Comparison of ENCODE assay signal across 26 mouse cellular contexts in the genomic region with DNA sequence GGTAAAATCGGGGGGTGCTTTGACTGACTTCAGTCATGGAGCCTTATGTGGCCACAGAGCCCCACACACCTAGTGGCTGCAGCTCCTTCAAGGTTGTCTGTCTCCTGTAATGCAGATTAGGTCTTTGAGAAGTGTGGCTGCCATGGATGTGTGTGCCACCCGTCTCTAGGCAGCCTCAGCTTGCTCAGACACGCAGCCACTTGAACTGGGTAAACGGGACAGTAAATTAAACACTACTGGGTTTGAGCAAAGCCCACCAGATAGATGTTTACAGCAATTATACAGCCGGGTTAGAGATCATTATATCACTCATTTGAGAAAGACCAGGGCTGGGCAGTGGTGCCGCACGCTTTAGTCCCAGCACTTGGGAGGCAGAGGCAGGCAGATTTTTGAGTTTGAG. TPM values are rescaled to one million over a fixed set of nuclear protein-coding genes. Genes with fewer than 3 reads are reported as not detected.
DNase-seq lines count a peak whose midpoint lies in the region; ATAC-seq and TF ChIP-seq lines count a peak whose summit lies in the region.
"Had no signal": no experiment of that assay in that cellular context is flagged by ENCODE, and none has a peak within 500 bp of the region (broad histone marks: within the 10 kb centered on the region; RNA-seq: fewer than 3 reads in every experiment).

No protein-coding gene starts in this region.

- peak overlapping the region; percentile 48 for H3K4me3 ChIP-seq in heart, adult 2 months
- peak overlapping the region; percentile 67 for H3K4me3 ChIP-seq in heart, embryonic 13.5 days
- H3K4me3 ChIP-seq in lung, embryonic 14.5 days (ENCODE audit: low read depth, low read length) = no peak overlapping the region
- H3K4me3 ChIP-seq in heart, postnatal 0 days (ENCODE audit: low read depth, low read length) = peak overlapping the region; percentile 60
- H3K4me3 ChIP-seq: embryonic facial prominence, embryonic 15.5 days; erythroblast, embryonic 14.5 days; forebrain, embryonic 10.5 days; gastrocnemius, adult 2 months; hindbrain, embryonic 12.5 days had no signal

- intact Hi-C loops in heart, adult 2 months (cut with DNase I) = loop anchor here (2.0 kb wide), 1 partner anchor 62 kb away; no protein-coding TSS in a partner anchor
- intact Hi-C loops in heart, postnatal 14 days (cut with DNase I) = loop anchor here (5.0 kb wide), 1 partner anchor 67 kb away; no protein-coding TSS in a partner anchor

- H3K4me2 ChIP-seq in heart, embryonic 13.5 days = peak overlapping the region; percentile 73
- no peak overlapping the region for H3K4me2 ChIP-seq in lung, embryonic 14.5 days
- H3K4me2 ChIP-seq in heart, postnatal 0 days (ENCODE audit: low read depth, low read length) = peak overlapping the region; percentile 66
- H3K4me2 ChIP-seq: embryonic facial prominence, embryonic 15.5 days; hindbrain, embryonic 12.5 days had no signal

- TF ChIP-seq EP300 in heart, adult 2 months (IDR thresholded peaks at IDR 0.05; ENCODE audit: insufficient read depth, low read depth, low read length) = no peak
- TF ChIP-seq EP300 in heart, postnatal 0 days (IDR thresholded peaks at IDR 0.05; ENCODE audit: low read depth) = no peak

- TF ChIP-seq CTCF in heart, adult 2 months (IDR thresholded peaks at IDR 0.05) = no peak
- no peak for TF ChIP-seq CTCF in lung, embryonic 14.5 days (IDR thresholded peaks at IDR 0.05; ENCODE audit: low read depth)
- no peak for TF ChIP-seq CTCF in heart, postnatal 0 days (IDR thresholded peaks at IDR 0.05; ENCODE audit: low read depth)

- no peaks in the 10 kb centered on the region for H3K9me3 ChIP-seq in heart, embryonic 13.5 days
- no peaks in the 10 kb centered on the region for H3K9me3 ChIP-seq in lung, embryonic 14.5 days (ENCODE audit: low read depth, low read length)
- H3K9me3 ChIP-seq in heart, postnatal 0 days (replicated peaks; ENCODE audit: control insufficient read depth, low read length) = no peaks in the 10 kb centered on the region
- H3K9me3 ChIP-seq: embryonic facial prominence, embryonic 15.5 days; forebrain, embryonic 10.5 days; hindbrain, embryonic 12.5 days had no signal

- no peak for TF ChIP-seq POLR2A in heart, adult 2 months (IDR thresholded peaks at IDR 0.05; ENCODE audit: insufficient read depth, low read depth, low read length)

- peak in 1 of 2 experiments; percentile 6 for DNase-seq in heart, adult 2 months
- DNase-seq in heart, postnatal 14 days = no peak
- no peak for DNase-seq in heart, adult 18-20 months
- DNase-seq in lung, embryonic 14.5 days = no peak
- DNase-seq in lung, postnatal 25 days (ENCODE audit: low spot score) = no peak
- no peak for DNase-seq in heart, postnatal 0 days (ENCODE audit: low spot score)
- no peak for DNase-seq in left cerebral cortex, adult 18-20 months (ENCODE audit: low spot score in 2 of 2)
- DNase-seq: adrenal gland, postnatal 10 days; cerebellum, adult 11 months; cerebellum, adult 8-10 months; cerebellum, postnatal 14 days; embryo, embryonic 11 days; gastrocnemius, adult 2 months; gastrocnemius, postnatal 25 days had no signal

- 72% methylated on average over 7 of the region's 7 CpGs for WGBS in heart, adult 2 months
- whole genome bisulfite sequencing in heart, embryonic 13.5 days = 42% methylated on average over 7 of the region's 7 CpGs
- WGBS in lung, embryonic 14.5 days = 60% methylated on average over 7 of the region's 7 CpGs
- WGBS in heart, postnatal 0 days = 40% methylated on average over 7 of the region's 7 CpGs

- H3K9ac ChIP-seq in heart, adult 2 months (ENCODE audit: low read depth, low read length) = peak overlapping the region; percentile 70
- peak overlapping the region; percentile 93 for H3K9ac ChIP-seq in heart, embryonic 13.5 days
- no peak overlapping the region for H3K9ac ChIP-seq in lung, embryonic 14.5 days
- peak overlapping the region; percentile 73 for H3K9ac ChIP-seq in heart, postnatal 0 days (replicated peaks; ENCODE audit: low read depth, low read length)
- H3K9ac ChIP-seq: embryonic facial prominence, embryonic 15.5 days; hindbrain, embryonic 12.5 days had no signal

- no peaks in the 10 kb centered on the region for H3K27me3 ChIP-seq in heart, adult 2 months (ENCODE audit: control insufficient read depth, insufficient read depth, low read length)
- 0 out of 2 replicates have a peak, but pooled peaks cover 7% of the 10 kb centered on the region for H3K27me3 ChIP-seq in heart, embryonic 13.5 days (replicated peaks)
- H3K27me3 ChIP-seq in lung, embryonic 14.5 days (ENCODE audit: insufficient read depth, low read length) = no peaks in the 10 kb centered on the region
- no peaks in the 10 kb centered on the region for H3K27me3 ChIP-seq in heart, postnatal 0 days (ENCODE audit: control insufficient read depth, insufficient read depth, low read length)
- H3K27me3 ChIP-seq: embryonic facial prominence, embryonic 15.5 days; hindbrain, embryonic 12.5 days had no signal

- peaks cover 4% of the 10 kb centered on the region; the same call in 1 of the 2 replicates for H3K4me1 ChIP-seq in heart, adult 2 months (ENCODE audit: control insufficient read depth, insufficient read depth, low read length)
- peaks cover 89% of the 10 kb centered on the region for H3K4me1 ChIP-seq in heart, embryonic 13.5 days
- 0 out of 2 replicates have a peak, but pooled peaks cover 6% of the 10 kb centered on the region for H3K4me1 ChIP-seq in lung, embryonic 14.5 days (ENCODE audit: insufficient read depth)
- peaks cover 35% of the 10 kb centered on the region for H3K4me1 ChIP-seq in heart, postnatal 0 days (ENCODE audit: control insufficient read depth, insufficient read depth)

- H3K79me2 ChIP-seq in heart, adult 2 months (replicated peaks; ENCODE audit: control insufficient read depth, insufficient read depth, low read length) = no peaks in the 10 kb centered on the region

- H3K36me3 ChIP-seq in heart, adult 2 months (ENCODE audit: control insufficient read depth, insufficient read depth, low read length) = peaks cover 21% of the 10 kb centered on the region
- peaks cover 36% of the 10 kb centered on the region for H3K36me3 ChIP-seq in heart, embryonic 13.5 days
- peaks cover 26% of the 10 kb centered on the region for H3K36me3 ChIP-seq in lung, embryonic 14.5 days (ENCODE audit: insufficient read depth)
- H3K36me3 ChIP-seq in heart, postnatal 0 days (replicated peaks; ENCODE audit: control insufficient read depth, insufficient read depth, low read length) = peaks cover 20% of the 10 kb centered on the region

- H3K27ac ChIP-seq in heart, adult 2 months = peak overlapping the region; percentile 88
- peak overlapping the region; percentile 99 for H3K27ac ChIP-seq in heart, embryonic 13.5 days (replicated peaks)
- peak overlapping the region; percentile 37; the same call in 1 of the 2 replicates for H3K27ac ChIP-seq in lung, embryonic 14.5 days (ENCODE audit: low read depth)
- H3K27ac ChIP-seq in heart, postnatal 0 days (ENCODE audit: low read depth) = peak overlapping the region; percentile 98
- H3K27ac ChIP-seq: embryonic facial prominence, embryonic 15.5 days; forebrain, embryonic 10.5 days; gastrocnemius, adult 2 months; hindbrain, embryonic 12.5 days had no signal

- ATAC-seq in heart, embryonic 13.5 days (ENCODE audit: extremely low read depth, insufficient number of reproducible peaks, low FRiP score, low TSS enrichment) = no peak
- ATAC-seq in lung, embryonic 14.5 days (ENCODE audit: insufficient read depth) = no peak
- ATAC-seq in heart, postnatal 0 days (ENCODE audit: insufficient read depth, low read depth) = no peak
- ATAC-seq: forebrain, embryonic 14.5 days; hindbrain, embryonic 16.5 days; inflammation-experienced regulatory T-cells, adult 6 months had no signal

RNA-seq across cellular contexts. Expression of a gene that starts 1.6 kb away (rescaled TPM):
- 100 to 1,000 TPM; 194 to 228 TPM for total RNA-seq in heart, adult 2 months (2021)
- 56.8 and 76.3 TPM in 2 replicates for polyA plus RNA-seq in heart, adult 2 months (2012; rRNA removed)
- 100 to 1,000 TPM; 195 to 220 TPM for total RNA-seq in heart, postnatal 14 days (2021)
- polyA plus RNA-seq in heart, embryonic 13.5 days (2015; fragmentation: Nextera tagmentation; extraction: Ambion mirVana) = 41.8 and 43.3 TPM in 2 replicates
- total RNA-seq in heart, adult 18-20 months (2021) = 100 to 1,000 TPM; 201 to 225 TPM
- 9.4 and 10.6 TPM in 2 replicates for polyA plus RNA-seq in lung, embryonic 14.5 days (2014; fragmentation: Nextera tagmentation; extraction: Ambion mirVana)
- 120 and 159 TPM in 2 replicates for total RNA-seq in heart, postnatal 0 days (2014; rRNA removed; ENCODE audit: low replicate concordance)
- 46.5 and 51.3 TPM in 2 replicates for polyA plus RNA-seq in heart, postnatal 0 days (2015; fragmentation: Nextera tagmentation; extraction: Ambion mirVana)
- 10 to 100 TPM; 53.4 to 54.5 TPM for total RNA-seq in left cerebral cortex, adult 18-20 months (2021)
- total RNA-seq: granulocyte monocyte progenitor cell, adult 5-6 weeks had no signal
- polyA plus RNA-seq: C2C12 had no signal

RNA-seq across cellular contexts. Expression of a gene that starts 19.5 kb away (rescaled TPM):
- 1 to 10 TPM; 2.6 to 2.7 TPM for total RNA-seq in heart, adult 2 months (2021)
- polyA plus RNA-seq in heart, adult 2 months (2012; rRNA removed) = 4.8 and 4.9 TPM in 2 replicates
- total RNA-seq in heart, postnatal 14 days (2021) = 1 to 10 TPM; 4.0 to 4.4 TPM
- polyA plus RNA-seq in heart, embryonic 13.5 days (2015; fragmentation: Nextera tagmentation; extraction: Ambion mirVana) = 6.0 and 6.3 TPM in 2 replicates
- total RNA-seq in heart, adult 18-20 months (2021) = 1 to 10 TPM in 1 of 2 experiments, under 1 TPM in 1; 0.92 to 3.0 TPM
- polyA plus RNA-seq in lung, embryonic 14.5 days (2014; fragmentation: Nextera tagmentation; extraction: Ambion mirVana) = 7.3 TPM in 2 replicates
- 8.8 and 12.4 TPM in 2 replicates for total RNA-seq in heart, postnatal 0 days (2014; rRNA removed; ENCODE audit: low replicate concordance)
- 9.9 and 11.4 TPM in 2 replicates for polyA plus RNA-seq in heart, postnatal 0 days (2015; fragmentation: Nextera tagmentation; extraction: Ambion mirVana)
- total RNA-seq in left cerebral cortex, adult 18-20 months (2021) = 10 to 100 TPM; 17.4 to 17.8 TPM

RNA-seq across cellular contexts. Expression of a gene that starts 41.7 kb away (rescaled TPM):
- not detected for total RNA-seq in heart, adult 2 months (2021)
- 0.23 TPM in 2 replicates for polyA plus RNA-seq in heart, adult 2 months (2012; rRNA removed)
- under 1 TPM in 1 of 2 experiments, not detected in 1; 0.12 TPM for total RNA-seq in heart, postnatal 14 days (2021)
- not detected in 2 replicates for polyA plus RNA-seq in heart, embryonic 13.5 days (2015; fragmentation: Nextera tagmentation; extraction: Ambion mirVana)
- total RNA-seq in heart, adult 18-20 months (2021) = not detected
- polyA plus RNA-seq in lung, embryonic 14.5 days (2014; fragmentation: Nextera tagmentation; extraction: Ambion mirVana) = 0.03 TPM in 1 of 2 replicates, not detected in the other
- not detected in 2 replicates for total RNA-seq in heart, postnatal 0 days (2014; rRNA removed; ENCODE audit: low replicate concordance)
- not detected in 2 replicates for polyA plus RNA-seq in heart, postnatal 0 days (2015; fragmentation: Nextera tagmentation; extraction: Ambion mirVana)
- total RNA-seq in left cerebral cortex, adult 18-20 months (2021) = 1 to 10 TPM; 1.7 to 3.1 TPM
- polyA plus RNA-seq: C2C12; embryonic facial prominence, embryonic 11.5 days; erythroblast, embryonic 14.5 days; forebrain, embryonic 10.5 days; kidney, embryonic 14.5 days had no signal

Comparison
In these comparisons a context has a peak if more than half of its experiments do, and no peak if none do; other contexts are left out.
1. H3K27ac ChIP-seq: peak in every context shown above with its lines; median percentile 99 in heart, embryonic 13.5 days; 98 in heart, postnatal 0 days; 88 in heart, adult 2 months; 37 in lung, embryonic 14.5 days.